Mouse (Mus musculus) left cerebral cortex, postnatal 4 days (tissue): ENCODE measurements around the gene Gapt. TPM values are rescaled to one million over a fixed set of nuclear protein-coding genes. Genes with fewer than 3 reads are reported as not detected.
A peak's percentile ranks its signal among the peaks of the same experiment; 100 is the strongest.
"Not testable (repeated sequence)": the region's sequence is repeated elsewhere in the genome, so short reads cannot be mapped to it uniquely, and the experiment has no call there.

Experiments
- DNase-seq: peaks from one replicate; pipeline ENCODE4 v3.0.0-alpha.2; 2022
- intact Hi-C: fragments of 180-260 bp; cut with DNase I; formaldehyde crosslinking; loops from one replicate; pipeline ENCODE4 v1.15.1; 2025
- total RNA-seq, 2 experiments: library from RNA; stranded (reverse); gene quantifications; 2 replicates each; pipeline ENCODE4 v1.2.3; 2021

Gapt gene
- total RNA-seq, result not detected

GRCm38 (mm10) chr13:110356941-110357340 is at the start of gene Gapt:
Gene Gapt, minus strand, starts transcription at chr13:110357199.
- intact Hi-C loops, result no loop called here
- DNase-seq, result no peak

GRCm38 (mm10) chr13:110406152-110406551 is 49.2 kb upstream of the Gapt start:
- intact Hi-C loops, result loop anchor here (10.0 kb wide), 1 partner anchor 239 kb away; no protein-coding TSS in a partner anchor
- peak; percentile 50 for DNase-seq

- intact Hi-C loops, result loop anchor here (10.0 kb wide), 1 partner anchor 240 kb away; no protein-coding TSS in a partner anchor
- not testable (repeated sequence) for DNase-seq
Observed at GRCm38 (mm10) chr13:110404686-110405085, 47.7 kb upstream of the Gapt start.

GRCm38 (mm10) chr13:110404059-110404458 is 47.1 kb upstream of the Gapt start:
- intact Hi-C loops, result loop anchor here (10.0 kb wide), 1 partner anchor 241 kb away; no protein-coding TSS in a partner anchor
- no peak for DNase-seq

- no peak for DNase-seq
- intact Hi-C loops, result loop anchor here (10.0 kb wide), 1 partner anchor 243 kb away; no protein-coding TSS in a partner anchor
Observed at GRCm38 (mm10) chr13:110401877-110402276, 44.9 kb upstream of the Gapt start.

- DNase-seq, result no peak
- intact Hi-C loops, result loop anchor here (10.0 kb wide), 1 partner anchor 243 kb away; no protein-coding TSS in a partner anchor
Observed at GRCm38 (mm10) chr13:110401443-110401842, 44.4 kb upstream of the Gapt start.

GRCm38 (mm10) chr13:110398513-110399270 is 41.7 kb upstream of the Gapt start:
- intact Hi-C loops, result loop anchor here (10.0 kb wide), 1 partner anchor 346 kb away; no protein-coding TSS in a partner anchor
- DNase-seq, result no peak

- intact Hi-C loops, result loop anchor here (10.0 kb wide), 1 partner anchor 347 kb away; no protein-coding TSS in a partner anchor
- DNase-seq, result no peak
Observed at GRCm38 (mm10) chr13:110397750-110398149, 40.8 kb upstream of the Gapt start.

GRCm38 (mm10) chr13:110395916-110396685 is 39.1 kb upstream of the Gapt start:
- DNase-seq, result no peak
- intact Hi-C loops, result loop anchor here (10.0 kb wide), 1 partner anchor 349 kb away; no protein-coding TSS in a partner anchor

- intact Hi-C loops, result loop anchor here (10.0 kb wide), 1 partner anchor 350 kb away; no protein-coding TSS in a partner anchor
- no peak for DNase-seq
Observed at GRCm38 (mm10) chr13:110395179-110395794, 38.3 kb upstream of the Gapt start.

- intact Hi-C loops, result loop anchor here (1.0 to 10.0 kb wide), 2 partner anchors 350 to 574 kb away; no protein-coding TSS in a partner anchor
- peak; percentile 93 for DNase-seq
Observed at GRCm38 (mm10) chr13:110394291-110395178, 37.5 kb upstream of the Gapt start, which contains the start of gene Plk2. Gene Plk2, plus strand, starts transcription at chr13:110395046.

GRCm38 (mm10) chr13:110392631-110393030 is 35.6 kb upstream of the Gapt start:
- intact Hi-C loops, result loop anchor here (1.0 to 10.0 kb wide), 2 partner anchors 352 to 846 kb away; no protein-coding TSS in a partner anchor
- no peak for DNase-seq

GRCm38 (mm10) chr13:110392210-110392609 is 35.2 kb upstream of the Gapt start:
- intact Hi-C loops, result loop anchor here (1.0 to 10.0 kb wide), 2 partner anchors 353 to 846 kb away; no protein-coding TSS in a partner anchor

GRCm38 (mm10) chr13:110384514-110384913 is 27.5 kb upstream of the Gapt start:
- intact Hi-C loops, result no loop called here
- no peak for DNase-seq

More at GRCm38 (mm10) chr13:110392210-110392609, 35.2 kb upstream of the Gapt start:
- peak; percentile 53 for DNase-seq

- DNase-seq, result peak; percentile 17
- intact Hi-C loops, result loop anchor here (2.0 kb wide), 1 partner anchor 1028 kb away; no protein-coding TSS in a partner anchor
Observed at GRCm38 (mm10) chr13:110382447-110382901, 25.5 kb upstream of the Gapt start.

GRCm38 (mm10) chr13:110369673-110370072 is 12.7 kb upstream of the Gapt start:
- no peak for DNase-seq
- intact Hi-C loops, result loop anchor here (2.0 kb wide), 2 partner anchors 307 to 445 kb away; no protein-coding TSS in a partner anchor

GRCm38 (mm10) chr13:110368556-110369040 is 11.6 kb upstream of the Gapt start:
- peak; percentile 18 for DNase-seq
- intact Hi-C loops, result loop anchor here (2.0 kb wide), 2 partner anchors 306 to 444 kb away; no protein-coding TSS in a partner anchor

- intact Hi-C loops, result loop anchor here (2.0 kb wide), 2 partner anchors 305 to 443 kb away; no protein-coding TSS in a partner anchor
- no peak for DNase-seq
Observed at GRCm38 (mm10) chr13:110367961-110368555, 11.1 kb upstream of the Gapt start.
